Comparison of ENCODE assay signal across 8 mouse cellular contexts in the genomic region with DNA sequence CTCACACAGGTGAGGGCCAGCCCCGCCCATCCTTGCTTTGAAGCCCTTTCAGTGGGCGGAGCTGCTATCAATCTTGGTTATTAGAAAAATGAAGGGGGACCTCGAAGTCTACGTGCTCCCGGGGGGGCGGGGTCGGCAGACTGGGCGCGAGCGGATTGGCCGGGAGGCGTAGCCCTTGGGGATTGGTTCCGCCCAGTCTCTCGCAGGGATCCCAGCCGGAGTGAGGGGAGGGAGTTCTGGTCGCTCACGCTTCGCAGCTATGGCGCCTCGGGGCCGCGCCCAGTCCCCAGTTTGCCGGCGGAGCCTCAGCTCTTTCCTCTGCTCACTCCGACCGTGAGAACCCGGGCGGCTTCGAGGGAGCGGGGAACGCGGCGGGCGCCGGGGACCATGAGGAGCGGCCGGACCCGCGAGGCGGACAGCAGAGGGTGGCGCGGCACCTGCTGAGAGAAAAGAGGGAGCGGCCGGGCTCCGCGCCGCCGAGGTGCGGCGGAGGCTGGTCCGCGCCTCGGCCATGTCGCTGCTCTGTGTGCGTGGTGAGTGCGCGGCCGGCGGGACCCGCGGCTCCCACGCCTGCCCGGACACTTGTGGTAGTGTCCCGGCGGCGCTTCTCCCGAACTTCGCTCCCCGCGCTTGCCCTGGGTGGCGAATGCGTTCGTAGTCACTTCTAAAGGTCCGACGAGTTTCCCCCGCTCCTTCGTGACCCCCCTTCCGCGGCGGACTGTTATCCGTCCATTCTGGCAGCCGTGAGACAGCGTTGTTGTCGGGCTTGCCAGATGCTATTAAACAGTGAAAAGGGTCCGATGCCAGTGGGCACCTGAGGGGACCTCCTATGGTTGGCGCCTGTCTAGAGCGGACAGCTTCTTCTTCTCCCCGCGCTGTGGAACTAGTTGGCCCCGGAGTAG. TPM values are rescaled to one million over a fixed set of nuclear protein-coding genes. Genes with fewer than 3 reads are reported as not detected.
A peak's percentile ranks its signal among the peaks of the same experiment; 100 is the strongest.
DNase-seq lines count a peak whose midpoint lies in the region; ATAC-seq and TF ChIP-seq lines count a peak whose summit lies in the region.

Gene Unc13b, plus strand, starts transcription at position 201 of the 902 bp plus-strand sequence.

- ATAC-seq in forebrain, embryonic 16.5 days = peak; percentile 99

- no peak for TF ChIP-seq RAD21 in MEL (IDR thresholded peaks at IDR 0.05; ENCODE audit: low read depth, low read length)

- no peak for TF ChIP-seq EP300 in MEL (IDR thresholded peaks at IDR 0.05; ENCODE audit: low read depth in 1 of 2, low read length in 2 of 2)

- intact Hi-C loops in heart, postnatal 14 days (cut with DNase I) = loop anchor here (10.0 kb wide), 1 partner anchor 516 kb away; the partner anchor contains the start of genes Gba2 and Rgp1

- DNase-seq in MEL (ENCODE audit: low read depth, low spot score) = peak; percentile 98
- peak; percentile 92 to 94 for DNase-seq in cerebellum, adult 2 months
- DNase-seq in heart, postnatal 14 days = peak; percentile 90 to 92
- DNase-seq in layer of hippocampus, adult 18-20 months (ENCODE audit: low spot score in 2 of 2) = peak; percentile 90 to 92
- peak; percentile 91 for DNase-seq in lung, adult 2 months
- peak; percentile 42 to 45 for DNase-seq in thymus, adult 18-20 months

- under 1% methylated on average over 90 of the region's 90 CpGs for WGBS in cerebellum, adult 2 months
- WGBS in forebrain, embryonic 16.5 days = under 1% methylated on average over 86 of the region's 90 CpGs
- under 1% methylated on average over 88 of the region's 90 CpGs for WGBS in lung, adult 2 months
- under 1% methylated on average over 90 of the region's 90 CpGs for WGBS in olfactory bulb, adult 2 months

- peaks cover 0 to 10% of the 10 kb centered on the region in 2 experiments; a peak in 2 of 4 replicates for H3K36me3 ChIP-seq in MEL (ENCODE audit: control insufficient read depth in 1 of 2, insufficient read depth in 2 of 2, low read length in 2 of 2)
- no peaks in the 10 kb centered on the region for H3K36me3 ChIP-seq in forebrain, embryonic 16.5 days (ENCODE audit: control insufficient read depth, insufficient read depth)

- peak within 1 kb of the TSS; percentile 15; the same call in 1 of the 2 replicates for H3K27ac ChIP-seq in MEL (ENCODE audit: control insufficient read depth, low read depth, low read length)
- no peak within 1 kb of the TSS for H3K27ac ChIP-seq in cerebellum, adult 2 months (ENCODE audit: insufficient read depth, low read length)
- peak within 1 kb of the TSS; percentile 88 for H3K27ac ChIP-seq in forebrain, embryonic 16.5 days (ENCODE audit: low read length)
- H3K27ac ChIP-seq in olfactory bulb, adult 2 months (ENCODE audit: insufficient read depth, low read depth, low read length) = no peak within 1 kb of the TSS

- peak within 1 kb of the TSS; percentile 77 to 82 for H3K4me3 ChIP-seq in MEL (ENCODE audit: control insufficient read depth in 1 of 2, insufficient read depth in 1 of 2, low read depth in 2 of 2, low read length in 2 of 2)
- H3K4me3 ChIP-seq in cerebellum, adult 2 months (replicated peaks; ENCODE audit: insufficient read depth, low read depth, low read length) = peak within 1 kb of the TSS; percentile 70
- peak within 1 kb of the TSS; percentile 74 for H3K4me3 ChIP-seq in forebrain, embryonic 16.5 days (replicated peaks; ENCODE audit: low read length)
- peak within 1 kb of the TSS; percentile 80 for H3K4me3 ChIP-seq in lung, adult 2 months (replicated peaks; ENCODE audit: extremely low read depth, low read depth, low read length)
- peak within 1 kb of the TSS; percentile 81 for H3K4me3 ChIP-seq in olfactory bulb, adult 2 months (ENCODE audit: insufficient read depth, low read depth, low read length)

- H3K9me3 ChIP-seq in MEL (replicated peaks; ENCODE audit: insufficient read depth, low read length) = no peaks in the 10 kb centered on the region
- no peaks in the 10 kb centered on the region for H3K9me3 ChIP-seq in forebrain, embryonic 16.5 days (ENCODE audit: control insufficient read depth, low read length)

- no peaks in the 10 kb centered on the region for H3K27me3 ChIP-seq in MEL (ENCODE audit: control insufficient read depth in 1 of 2, insufficient read depth in 2 of 2, low read length in 2 of 2)
- H3K27me3 ChIP-seq in cerebellum, adult 2 months (ENCODE audit: control insufficient read depth, insufficient read depth, low read length) = no peaks in the 10 kb centered on the region
- H3K27me3 ChIP-seq in forebrain, embryonic 16.5 days (replicated peaks; ENCODE audit: control insufficient read depth, insufficient read depth, low read length) = no peaks in the 10 kb centered on the region

- H3K79me2 ChIP-seq in MEL (ENCODE audit: control insufficient read depth, insufficient read depth, low read length, poor library complexity) = no peaks in the 10 kb centered on the region; the same call in 1 of the 2 replicates

- peak within 1 kb of the TSS; percentile 65 for H3K4me2 ChIP-seq in forebrain, embryonic 16.5 days (ENCODE audit: low read length)

- TF ChIP-seq CTCF in MEL (IDR thresholded peaks at IDR 0.05 in 2 of 3, conservative IDR thresholded peaks at IDR 0.05 in 1 of 3; ENCODE audit: control insufficient read depth in 1 of 3, insufficient read depth in 1 of 3, low read depth in 2 of 3, low read length in 3 of 3, poor library complexity in 1 of 3, severe bottlenecking in 1 of 3) = no peak
- TF ChIP-seq CTCF in cerebellum, adult 2 months (IDR thresholded peaks at IDR 0.05; ENCODE audit: borderline replicate concordance, insufficient read depth, low read depth, low read length) = no peak
- no peak for TF ChIP-seq CTCF in lung, adult 2 months (IDR thresholded peaks at IDR 0.05; ENCODE audit: insufficient read depth, low read length)
- no peak for TF ChIP-seq CTCF in olfactory bulb, adult 2 months (IDR thresholded peaks at IDR 0.05; ENCODE audit: insufficient read depth, low read depth, low read length)

- peak within 1 kb of the TSS; percentile 86 for H3K9ac ChIP-seq in MEL (ENCODE audit: control insufficient read depth, low read depth, low read length, poor library complexity, severe bottlenecking)
- peak within 1 kb of the TSS; percentile 82 for H3K9ac ChIP-seq in forebrain, embryonic 16.5 days (replicated peaks; ENCODE audit: low read depth, low read length)

- H3K4me1 ChIP-seq in MEL (ENCODE audit: control insufficient read depth in 1 of 2, insufficient read depth in 2 of 2, low read length in 2 of 2) = peaks cover 3 to 7% of the 10 kb centered on the region in 2 experiments; a peak in 3 of 4 replicates
- H3K4me1 ChIP-seq in cerebellum, adult 2 months (ENCODE audit: control insufficient read depth, insufficient read depth, low read length) = no peaks in the 10 kb centered on the region
- H3K4me1 ChIP-seq in forebrain, embryonic 16.5 days (replicated peaks; ENCODE audit: control insufficient read depth, insufficient read depth, low read length) = peaks cover 18% of the 10 kb centered on the region
- 0 out of 2 replicates have a peak, but pooled peaks cover 2% of the 10 kb centered on the region for H3K4me1 ChIP-seq in lung, adult 2 months (ENCODE audit: control insufficient read depth, insufficient read depth, low read length)
- peaks cover 13% of the 10 kb centered on the region for H3K4me1 ChIP-seq in olfactory bulb, adult 2 months (ENCODE audit: control insufficient read depth, insufficient read depth, low read length)

- peak; percentile 51 to 80; a peak in 3 of 4 replicates for TF ChIP-seq POLR2A in MEL (IDR thresholded peaks at IDR 0.05; ENCODE audit: control insufficient read depth in 1 of 2, insufficient read depth in 1 of 2, low read depth in 1 of 2, low read length in 2 of 2, poor library complexity in 1 of 2)
- no peak for TF ChIP-seq POLR2A in cerebellum, adult 2 months (IDR thresholded peaks at IDR 0.05; ENCODE audit: borderline replicate concordance, insufficient read depth, low read length)
- TF ChIP-seq POLR2A in lung, adult 2 months (IDR thresholded peaks at IDR 0.05; ENCODE audit: borderline replicate concordance, extremely low read depth, low read depth, low read length) = peak; percentile 83; the same call in 1 of the 2 replicates
- TF ChIP-seq POLR2A in olfactory bulb, adult 2 months (IDR thresholded peaks at IDR 0.05; ENCODE audit: insufficient read depth, low read depth, low read length) = no peak; the same call in 1 of the 2 replicates

TF ChIP-seq in MEL, 35 proteins besides CTCF, POLR2A, EP300 and RAD21 (continues in another document):
- TF ChIP-seq POLR2AphosphoS2 (IDR thresholded peaks at IDR 0.05; ENCODE audit: low read length) (peak; percentile 60; the same call in 1 of the 2 replicates), ZNF384 (IDR thresholded peaks at IDR 0.05; ENCODE audit: low read depth, low read length) (no peak), ETS1 (IDR thresholded peaks at IDR 0.05; ENCODE audit: low read depth, low read length) (no peak), MAZ (IDR thresholded peaks at IDR 0.05; ENCODE audit: low read depth, low read length) (no peak), ZC3H11A (IDR thresholded peaks at IDR 0.05; ENCODE audit: low read depth, low read length) (no peak), USF1 (IDR thresholded peaks at IDR 0.05; ENCODE audit: low read depth, low read length) (no peak), RCOR1 (IDR thresholded peaks at IDR 0.05; ENCODE audit: low read depth, low read length) (no peak), MAX (IDR thresholded peaks at IDR 0.05; ENCODE audit: low read length) (peak; percentile 51; the same call in 1 of the 2 replicates), NRF1 (IDR thresholded peaks at IDR 0.05; ENCODE audit: insufficient read depth, low read depth, low read length, poor library complexity, severe bottlenecking) (no peak), NELFE (IDR thresholded peaks at IDR 0.05; ENCODE audit: low read depth, low read length) (peak; percentile 67; the same call in 1 of the 2 replicates), ELF1 (IDR thresholded peaks at IDR 0.05; ENCODE audit: low read depth, low read length) (no peak), GABPA (IDR thresholded peaks at IDR 0.05; ENCODE audit: low read depth, low read length) (no peak), SMC3 (IDR thresholded peaks at IDR 0.05; ENCODE audit: low read depth, low read length) (no peak), MEF2A (IDR thresholded peaks at IDR 0.05; ENCODE audit: extremely low read depth, insufficient replicate concordance, low read depth, low read length, poor library complexity, severe bottlenecking) (no peak)

RNA-seq across cellular contexts. Expression of gene Unc13b, which starts in this region (rescaled TPM):
- total RNA-seq in MEL (2012; rRNA removed) = 5.4 and 6.5 TPM in 2 replicates
- polyA plus RNA-seq in MEL (2012; ENCODE audit: insufficient read depth in 1 of 2, insufficient read length in 2 of 2, low read depth in 1 of 2, low replicate concordance in 2 of 2, missing spikeins in 1 of 2) = 1 to 10 TPM in 1 of 2 experiments, not detected in 1; 9.6 TPM
- polyA plus RNA-seq in cerebellum, adult 2 months (2012; rRNA removed) = 12.8 and 14.5 TPM in 2 replicates
- polyA plus RNA-seq in forebrain, embryonic 16.5 days (2015; fragmentation: Nextera tagmentation; extraction: Ambion mirVana) = 15.5 and 21.6 TPM in 2 replicates
- total RNA-seq in heart, postnatal 14 days (2021) = 10 to 100 TPM; 20.3 to 25.2 TPM
- total RNA-seq in layer of hippocampus, adult 18-20 months (2021) = 10 to 100 TPM; 33.9 to 34.9 TPM
- polyA plus RNA-seq in lung, adult 2 months (2012; rRNA removed) = 16.3 and 20.0 TPM in 2 replicates
- not detected in 2 replicates for polyA plus RNA-seq in olfactory bulb, adult 2 months (2012; ENCODE audit: insufficient read depth, insufficient read length, low replicate concordance, missing spikeins)

Comparison
In these comparisons a context has a peak if more than half of its experiments do, and no peak if none do; other contexts are left out.
1. DNase-seq: peak in every context shown above with its lines; median percentile 98 in MEL; 93 in cerebellum, adult 2 months; 91 in heart, postnatal 14 days; 91 in layer of hippocampus, adult 18-20 months; 91 in lung, adult 2 months; 44 in thymus, adult 18-20 months.
2. H3K27ac ChIP-seq: peak in MEL (single experiment) and forebrain, embryonic 16.5 days (single experiment); none in cerebellum, adult 2 months (single experiment) and olfactory bulb, adult 2 months (single experiment).
3. POLR2A ChIP-seq: peak in MEL (2 of 2) and lung, adult 2 months (single experiment); none in cerebellum, adult 2 months (single experiment) and olfactory bulb, adult 2 months (single experiment).
4. Peak in every context shown above with its lines, with median percentiles within 50 percentile points of each other: H3K4me3 ChIP-seq.